22 mouse cellular contexts compared by ENCODE assay signal in the genomic region with DNA sequence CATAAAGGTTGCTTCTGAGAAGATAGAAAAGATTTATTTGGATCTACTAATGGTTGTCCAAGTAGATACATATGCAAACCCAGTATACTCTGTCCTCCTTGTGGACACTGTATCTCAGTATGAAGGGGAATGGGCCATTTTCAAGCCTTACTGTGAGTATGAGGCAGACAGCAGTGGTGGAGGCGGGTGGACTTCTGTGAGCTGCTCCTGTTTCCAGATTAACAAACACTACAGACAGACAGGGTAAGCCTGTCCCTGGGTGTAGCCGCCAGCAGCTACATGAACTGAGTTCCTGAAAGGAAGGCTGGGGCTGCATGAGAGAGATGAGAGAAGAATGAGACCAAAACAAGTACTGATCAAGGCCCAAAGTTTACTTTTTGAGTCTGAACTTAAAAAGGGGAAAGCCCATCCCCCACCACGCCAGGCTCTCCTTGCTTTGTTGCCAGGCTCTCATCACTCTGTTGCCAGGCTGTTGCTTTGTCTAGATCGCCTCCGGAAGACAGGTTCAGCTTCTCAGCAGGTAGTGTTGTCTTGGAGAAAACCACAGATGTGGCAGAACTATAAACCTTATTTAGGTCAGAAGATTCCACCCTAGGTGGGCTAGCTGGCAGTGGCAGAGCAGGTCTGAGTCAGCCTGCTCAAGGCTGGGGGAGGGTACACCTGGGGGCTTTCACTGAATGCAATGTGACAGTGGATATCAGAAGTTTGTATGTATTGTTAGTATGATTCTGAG. TPM values are rescaled to one million over a fixed set of nuclear protein-coding genes. Genes with fewer than 3 reads are reported as not detected.
DNase-seq lines count a peak whose midpoint lies in the region; TF ChIP-seq lines count a peak whose summit lies in the region.
"Had no signal": no experiment of that assay in that cellular context is flagged by ENCODE, and none has a peak within 500 bp of the region (broad histone marks: within the 10 kb centered on the region; RNA-seq: fewer than 3 reads in every experiment).

Gene 1700093K21Rik, minus strand, starts transcription at position 683 of the 733 bp plus-strand sequence.

- DNase-seq in embryo, embryonic 9.5 days (ENCODE audit: extremely low spot score): peak; percentile 4
- DNase-seq in embryo, embryonic 10.5 days (ENCODE audit: low spot score): no peak
- peak; percentile 27 to 34 for DNase-seq in layer of hippocampus, adult 8-10 months (ENCODE audit: low spot score in 2 of 2)
- DNase-seq in layer of hippocampus, postnatal 25 days (ENCODE audit: extremely low spot score in 1 of 2, low spot score in 1 of 2): no peak
- no peak for DNase-seq in ES-E14 (ENCODE audit: low read depth, low spot score)
- peak; percentile 13 to 30 for DNase-seq in layer of hippocampus, postnatal 14 days (ENCODE audit: low spot score in 2 of 2)
- no peak for DNase-seq in neural tube, embryonic 10.5 days (ENCODE audit: extremely low spot score, low spot score)
- DNase-seq: adrenal gland, adult 2 months; cerebellum, adult 11 months; gastrocnemius, postnatal 25 days; kidney, adult 18-20 months; kidney, postnatal 10 days; right cerebral cortex, postnatal 4 days; thymus, postnatal 25 days had no signal

- H3K4me1 ChIP-seq in ES-E14 (ENCODE audit: control insufficient read depth in 2 of 2, insufficient read depth in 2 of 2, low read length in 2 of 2, poor library complexity in 1 of 2): peaks cover 0 to 4% of the 10 kb centered on the region in 2 experiments; a peak in 1 of 4 replicates
- H3K4me1 ChIP-seq: forebrain, embryonic 13.5 days; hindbrain, embryonic 12.5 days; limb, embryonic 15.5 days; midbrain, embryonic 13.5 days had no signal

- H3K9ac ChIP-seq in ES-E14 (ENCODE audit: insufficient read depth, low read depth, low read length, poor library complexity, severe bottlenecking): no peak within 1 kb of the TSS
- H3K9ac ChIP-seq: forebrain, embryonic 13.5 days; hindbrain, embryonic 12.5 days; limb, embryonic 15.5 days; midbrain, embryonic 13.5 days had no signal

- H3K9me3 ChIP-seq in ES-E14 (ENCODE audit: control insufficient read depth, insufficient read depth, low read depth, low read length): no peaks in the 10 kb centered on the region
- H3K9me3 ChIP-seq: forebrain, embryonic 13.5 days; hindbrain, embryonic 12.5 days; limb, embryonic 15.5 days; midbrain, embryonic 13.5 days had no signal

- peak within 1 kb of the TSS; percentile 80 for H3K27ac ChIP-seq in ES-E14 (ENCODE audit: insufficient read depth, low read depth, low read length, poor library complexity, severe bottlenecking)
- H3K27ac ChIP-seq: forebrain, embryonic 13.5 days; hindbrain, embryonic 12.5 days; limb, embryonic 15.5 days; midbrain, embryonic 13.5 days; stomach, postnatal 0 days had no signal

- in situ Hi-C loops in ES-E14 (cut with MboI; ENCODE audit: low sequenced_read_pairs in 2 of 2, unreplicated experiment in 2 of 2): no loop called here

- H3K36me3 ChIP-seq in ES-E14 (ENCODE audit: control insufficient read depth, insufficient read depth, low read length, poor library complexity, severe bottlenecking): no peaks in the 10 kb centered on the region
- H3K36me3 ChIP-seq: hindbrain, embryonic 12.5 days; limb, embryonic 15.5 days; midbrain, embryonic 13.5 days had no signal

- no peak within 1 kb of the TSS for H3K4me3 ChIP-seq in ES-E14 (ENCODE audit: insufficient read depth in 1 of 2, low read depth in 1 of 2, low read length in 2 of 2, poor library complexity in 1 of 2, severe bottlenecking in 1 of 2)
- H3K4me3 ChIP-seq: forebrain, embryonic 13.5 days; hindbrain, embryonic 12.5 days; limb, embryonic 15.5 days; midbrain, embryonic 13.5 days had no signal

TF ChIP-seq in ES-E14, 5 proteins besides CTCF, POLR2A, EP300 and RAD21:
- TF ChIP-seq HCFC1 (IDR thresholded peaks at IDR 0.05; ENCODE audit: borderline replicate concordance, insufficient read depth, low read length) (no peak), MAFK (IDR thresholded peaks at IDR 0.05; ENCODE audit: insufficient read depth, low read depth, low read length) (no peak), CHD2 (IDR thresholded peaks at IDR 0.05; ENCODE audit: low read depth, low read length) (no peak), ZC3H11A (IDR thresholded peaks at IDR 0.05; ENCODE audit: borderline replicate concordance, low read depth, low read length) (no peak)

RNA-seq across cellular contexts. Expression of gene 1700093K21Rik, which starts in this region (rescaled TPM):
- under 1 TPM in 1 of 4 experiments, not detected in 3; 0.77 TPM for total RNA-seq in layer of hippocampus, adult 8-10 months (2022)
- total RNA-seq in layer of hippocampus, postnatal 25 days (2021): not detected
- total RNA-seq in ES-E14 (2012; rRNA removed): 0.32 and 0.45 TPM in 2 replicates
- total RNA-seq in layer of hippocampus, postnatal 14 days (2021): not detected
- total RNA-seq: adrenal gland, adult 2 months; CH12.LX; gastrocnemius, postnatal 25 days; heart, adult 8-10 months; left cerebral cortex, adult 18-20 months had no signal

Comparison
In these comparisons a context has a peak if more than half of its experiments do, and no peak if none do; other contexts are left out.
1. Peak in DNase-seq in layer of hippocampus, adult 8-10 months; RNA of the gene not detected or under 1 TPM.
2. Peak in DNase-seq in layer of hippocampus, postnatal 14 days; RNA of the gene not detected or under 1 TPM.